ENCODE assay signal across 8 mouse cellular contexts in the genomic region with DNA sequence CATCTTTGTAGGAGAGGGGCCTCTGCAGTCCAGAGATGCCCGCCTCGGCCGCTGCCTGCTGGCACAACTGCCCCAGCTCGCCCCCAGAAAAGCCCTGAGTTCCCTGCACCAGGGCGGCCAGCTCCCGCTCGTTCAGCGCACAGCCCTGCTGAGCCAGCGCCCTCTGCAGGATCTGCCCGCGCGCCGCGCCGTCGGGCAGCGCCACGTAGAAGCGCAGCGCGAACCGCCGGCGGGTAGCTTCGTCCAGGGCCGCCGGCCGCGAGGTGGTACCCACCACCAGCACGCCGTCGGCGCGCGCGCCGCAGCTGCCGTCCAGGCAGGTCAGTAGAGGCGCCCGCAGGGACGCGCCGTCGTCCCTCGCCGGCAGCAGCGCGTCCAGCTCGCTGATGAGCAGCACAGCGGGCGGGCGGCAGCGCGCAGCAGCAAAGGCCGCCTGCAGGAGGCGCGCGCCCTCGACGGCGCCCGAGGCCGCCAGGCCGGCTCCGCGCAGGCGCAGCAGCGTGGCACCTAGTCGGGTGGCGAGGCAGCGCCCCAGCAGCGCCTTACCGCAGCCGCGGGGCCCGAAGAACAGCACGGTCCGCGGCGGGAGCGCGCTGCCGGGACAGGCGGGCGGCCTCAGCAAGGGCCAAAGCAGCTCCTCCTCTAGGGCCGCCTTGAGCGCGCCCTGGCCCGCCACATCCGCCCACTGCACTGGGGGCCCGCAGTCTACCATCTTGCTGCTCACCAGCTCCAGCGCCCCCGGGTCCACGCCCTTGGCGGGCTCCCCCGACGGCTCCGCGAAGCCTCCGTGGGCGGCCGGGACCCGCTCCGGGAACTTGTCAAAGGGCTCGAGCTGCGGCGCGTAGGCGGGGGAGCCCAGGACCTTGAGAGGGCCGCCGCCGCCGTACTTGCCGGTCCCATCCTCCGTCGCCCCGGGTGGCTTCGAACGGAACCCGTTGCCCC. TPM values are rescaled to one million over a fixed set of nuclear protein-coding genes. Genes with fewer than 3 reads are reported as not detected.
DNase-seq lines count a peak whose midpoint lies in the region; ATAC-seq lines count a peak whose summit lies in the region.

No protein-coding gene starts in this region.

- H3K9me3 ChIP-seq in hindbrain, embryonic 11.5 days (ENCODE audit: control insufficient read depth, low read length), result no peaks in the 10 kb centered on the region

- H3K27ac ChIP-seq in hindbrain, embryonic 11.5 days (ENCODE audit: low read depth, low read length), result peak overlapping the region; percentile 68

- H3K36me3 ChIP-seq in hindbrain, embryonic 11.5 days (ENCODE audit: control insufficient read depth, insufficient read depth, low read length), result peaks cover 3% of the 10 kb centered on the region; the same call in 1 of the 2 replicates

- peaks cover 19% of the 10 kb centered on the region for H3K27me3 ChIP-seq in hindbrain, embryonic 11.5 days (ENCODE audit: control insufficient read depth, insufficient read depth, low read length)

- peak overlapping the region; percentile 26 for H3K4me3 ChIP-seq in hindbrain, embryonic 11.5 days (ENCODE audit: low read depth, low read length)

- no peak for ATAC-seq in hindbrain, embryonic 11.5 days (ENCODE audit: low FRiP score)

- H3K4me1 ChIP-seq in hindbrain, embryonic 11.5 days (replicated peaks; ENCODE audit: control insufficient read depth, insufficient read depth, low read length), result peaks cover 26% of the 10 kb centered on the region

- H3K4me2 ChIP-seq in hindbrain, embryonic 11.5 days (replicated peaks; ENCODE audit: low read depth, low read length), result peak overlapping the region; percentile 62

- H3K9ac ChIP-seq in hindbrain, embryonic 11.5 days (ENCODE audit: low read depth, low read length), result peak overlapping the region; percentile 52

- 16% methylated on average over 112 of the region's 120 CpGs for WGBS in hindbrain, embryonic 11.5 days

- peak; percentile 64 for DNase-seq in adrenal gland, postnatal 10 days
- DNase-seq in adrenal gland, postnatal 4 days (ENCODE audit: low spot score in 2 of 2), result no peak
- peak; percentile 54 for DNase-seq in adrenal gland, postnatal 25 days
- DNase-seq in hindbrain, embryonic 11.5 days (ENCODE audit: low spot score), result peak; percentile 79
- DNase-seq in lung, postnatal 4 days, result peak; percentile 59 to 72
- DNase-seq in testis, postnatal 14 days (ENCODE audit: low spot score), result peak; percentile 65
- DNase-seq in layer of hippocampus, postnatal 25 days (ENCODE audit: extremely low spot score in 1 of 2, low spot score in 1 of 2), result no peak
- no peak for DNase-seq in right cerebral cortex, postnatal 25 days

RNA-seq across cellular contexts. Expression of a gene that starts 5.6 kb away (rescaled TPM):
- total RNA-seq in adrenal gland, postnatal 10 days (2021), result under 1 TPM in 1 of 2 experiments, not detected in 1; 0.33 TPM
- under 1 TPM; 0.67 to 0.68 TPM for total RNA-seq in adrenal gland, postnatal 4 days (2021)
- not detected in 2 replicates for total RNA-seq in adrenal gland, postnatal 25 days (2021)
- not detected in 2 replicates for polyA plus RNA-seq in hindbrain, embryonic 11.5 days (2014; fragmentation: Nextera tagmentation; extraction: Ambion mirVana)
- not detected for total RNA-seq in layer of hippocampus, postnatal 25 days (2021)

RNA-seq across cellular contexts. Expression of a gene that starts 25.5 kb away (rescaled TPM):
- 10 to 100 TPM in 1 of 2 experiments, 1 to 10 TPM in 1; 8.4 to 11.0 TPM for total RNA-seq in adrenal gland, postnatal 10 days (2021)
- total RNA-seq in adrenal gland, postnatal 4 days (2021), result 10 to 100 TPM; 13.5 to 13.8 TPM
- total RNA-seq in adrenal gland, postnatal 25 days (2021), result 9.0 and 10.2 TPM in 2 replicates
- 1.2 and 2.1 TPM in 2 replicates for polyA plus RNA-seq in hindbrain, embryonic 11.5 days (2014; fragmentation: Nextera tagmentation; extraction: Ambion mirVana)
- total RNA-seq in layer of hippocampus, postnatal 25 days (2021), result 1 to 10 TPM; 1.5 TPM

Comparison
In these comparisons a context has a peak if more than half of its experiments do, and no peak if none do; other contexts are left out.
1. DNase-seq: peak in adrenal gland, postnatal 10 days (single experiment), adrenal gland, postnatal 25 days (single experiment), hindbrain, embryonic 11.5 days (single experiment), lung, postnatal 4 days (2 of 2) and testis, postnatal 14 days (single experiment); none in adrenal gland, postnatal 4 days (0 of 2), layer of hippocampus, postnatal 25 days (0 of 2) and right cerebral cortex, postnatal 25 days (single experiment).